Mouse (Mus musculus) megakaryocyte, embryonic 14.5 days (primary cell): ENCODE results near the gene U2af2.

Experiments
- FLI1 ChIP-seq: IDR thresholded peaks from 2 replicates; pipeline ENCODE4 v1.6.1; 2012; ENCODE audit warnings: low read length, inconsistent platforms, mixed read lengths
- GATA1 ChIP-seq: IDR thresholded peaks from 3 replicates; pipeline ENCODE4 v1.6.1; 2012; ENCODE audit warnings: mixed read lengths, low read length, inconsistent platforms, borderline replicate concordance

GRCm38 (mm10) chr7:5015118-5016001 is 46.6 kb upstream of the U2af2 start, which contains the start of gene Gm44973:
- peak; percentile 54; the same call in 1 of the 3 replicates for TF ChIP-seq GATA1
- TF ChIP-seq FLI1 = no peak
